Mouse (Mus musculus): ENCODE results near the gene Cpe. TPM values are rescaled to one million over a fixed set of nuclear protein-coding genes. Genes with fewer than 3 reads are reported as not detected.

The Cpe gene
- polyA plus RNA-seq, 1 experiment from 2014 or later, result 173 TPM

- no peak overlapping the region for H3K9ac ChIP-seq (ENCODE audit: low read depth, low read length)
- no peak overlapping the region for H3K4me3 ChIP-seq (ENCODE audit: low read depth, low read length)
- 48% methylated on average over 3 of the region's 3 CpGs for WGBS
- no peak overlapping the region for H3K27ac ChIP-seq (ENCODE audit: low read depth, low read length)
- H3K27me3 ChIP-seq (replicated peaks; ENCODE audit: control insufficient read depth, insufficient read depth, low read length), result no peaks in the 10 kb centered on the region
- no peaks in the 10 kb centered on the region for H3K36me3 ChIP-seq (ENCODE audit: control insufficient read depth, insufficient read depth)
- H3K4me2 ChIP-seq (replicated peaks; ENCODE audit: low read depth), result no peak overlapping the region
- no peak for ATAC-seq
- no peaks in the 10 kb centered on the region for H3K4me1 ChIP-seq (replicated peaks; ENCODE audit: control insufficient read depth, insufficient read depth, low read length)
- H3K9me3 ChIP-seq (ENCODE audit: control insufficient read depth), result no peaks in the 10 kb centered on the region
- TF ChIP-seq CTCF (IDR thresholded peaks at IDR 0.05; ENCODE audit: low read depth), result no peak
Observed at GRCm38 (mm10) chr8:64665563-64665962, 27.3 kb downstream of the Cpe start.

GRCm38 (mm10) chr8:64664811-64665210 lies 28.0 kb downstream of the Cpe start:
- H3K9ac ChIP-seq (ENCODE audit: low read depth, low read length), result no peak overlapping the region
- no peaks in the 10 kb centered on the region for H3K4me1 ChIP-seq (replicated peaks; ENCODE audit: control insufficient read depth, insufficient read depth, low read length)
- 55% methylated on average over 3 of the region's 3 CpGs for WGBS
- ATAC-seq, result no peak
- no peaks in the 10 kb centered on the region for H3K36me3 ChIP-seq (ENCODE audit: control insufficient read depth, insufficient read depth)
- no peak for TF ChIP-seq CTCF (IDR thresholded peaks at IDR 0.05; ENCODE audit: low read depth)
- no peaks in the 10 kb centered on the region for H3K27me3 ChIP-seq (replicated peaks; ENCODE audit: control insufficient read depth, insufficient read depth, low read length)
- H3K9me3 ChIP-seq (ENCODE audit: control insufficient read depth), result no peaks in the 10 kb centered on the region
- H3K4me2 ChIP-seq (replicated peaks; ENCODE audit: low read depth), result no peak overlapping the region
- no peak overlapping the region for H3K27ac ChIP-seq (ENCODE audit: low read depth, low read length)
- H3K4me3 ChIP-seq (ENCODE audit: low read depth, low read length), result no peak overlapping the region

- 35% methylated on average over 2 of the region's 2 CpGs for WGBS
- H3K4me3 ChIP-seq (ENCODE audit: low read depth, low read length), result no peak overlapping the region
Observed at GRCm38 (mm10) chr8:64664350-64664749, 28.5 kb downstream of the Cpe start.

GRCm38 (mm10) chr8:64659097-64659496 lies 33.8 kb downstream of the Cpe start:
- no peaks in the 10 kb centered on the region for H3K4me1 ChIP-seq (replicated peaks; ENCODE audit: control insufficient read depth, insufficient read depth, low read length)
- H3K9me3 ChIP-seq (ENCODE audit: control insufficient read depth), result no peaks in the 10 kb centered on the region
- 81% methylated on average over 5 of the region's 5 CpGs for WGBS
- no peak for TF ChIP-seq CTCF (IDR thresholded peaks at IDR 0.05; ENCODE audit: low read depth)
- H3K27me3 ChIP-seq (replicated peaks; ENCODE audit: control insufficient read depth, insufficient read depth, low read length), result no peaks in the 10 kb centered on the region
- H3K4me3 ChIP-seq (ENCODE audit: low read depth, low read length), result no peak overlapping the region
- ATAC-seq, result no peak
- H3K9ac ChIP-seq (ENCODE audit: low read depth, low read length), result no peak overlapping the region
- no peak overlapping the region for H3K4me2 ChIP-seq (replicated peaks; ENCODE audit: low read depth)
- H3K36me3 ChIP-seq (ENCODE audit: control insufficient read depth, insufficient read depth), result no peaks in the 10 kb centered on the region
- H3K27ac ChIP-seq (ENCODE audit: low read depth, low read length), result no peak overlapping the region

More at GRCm38 (mm10) chr8:64664350-64664749, 28.5 kb downstream of the Cpe start:
- Histone ChIP-seq H3K9ac (ENCODE audit: low read depth, low read length) (no peak overlapping the region), H3K27ac (ENCODE audit: low read depth, low read length) (no peak overlapping the region), H3K4me1 (replicated peaks; ENCODE audit: control insufficient read depth, insufficient read depth, low read length) (no peaks in the 10 kb centered on the region), H3K27me3 (replicated peaks; ENCODE audit: control insufficient read depth, insufficient read depth, low read length) (no peaks in the 10 kb centered on the region), H3K9me3 (ENCODE audit: control insufficient read depth) (no peaks in the 10 kb centered on the region), H3K36me3 (ENCODE audit: control insufficient read depth, insufficient read depth) (no peaks in the 10 kb centered on the region), H3K4me2 (replicated peaks; ENCODE audit: low read depth) (no peak overlapping the region)
- TF ChIP-seq CTCF (IDR thresholded peaks at IDR 0.05; ENCODE audit: low read depth), result no peak
- ATAC-seq, result no peak

GRCm38 (mm10) chr8:64657980-64658401 lies 34.9 kb downstream of the Cpe start:
- H3K27me3 ChIP-seq (replicated peaks; ENCODE audit: control insufficient read depth, insufficient read depth, low read length), result no peaks in the 10 kb centered on the region
- no peak overlapping the region for H3K9ac ChIP-seq (ENCODE audit: low read depth, low read length)
- no peaks in the 10 kb centered on the region for H3K36me3 ChIP-seq (ENCODE audit: control insufficient read depth, insufficient read depth)
- no peak overlapping the region for H3K27ac ChIP-seq (ENCODE audit: low read depth, low read length)
- no peak for TF ChIP-seq CTCF (IDR thresholded peaks at IDR 0.05; ENCODE audit: low read depth)
- H3K4me1 ChIP-seq (replicated peaks; ENCODE audit: control insufficient read depth, insufficient read depth, low read length), result no peaks in the 10 kb centered on the region
- ATAC-seq, result no peak
- no peak overlapping the region for H3K4me3 ChIP-seq (ENCODE audit: low read depth, low read length)
- no peak overlapping the region for H3K4me2 ChIP-seq (replicated peaks; ENCODE audit: low read depth)
- H3K9me3 ChIP-seq (ENCODE audit: control insufficient read depth), result no peaks in the 10 kb centered on the region
- WGBS, result 88% methylated on average over 4 of the region's 4 CpGs

- Histone ChIP-seq H3K27me3 (replicated peaks; ENCODE audit: control insufficient read depth, insufficient read depth, low read length) (no peaks in the 10 kb centered on the region), H3K4me1 (replicated peaks; ENCODE audit: control insufficient read depth, insufficient read depth, low read length) (no peaks in the 10 kb centered on the region), H3K9me3 (ENCODE audit: control insufficient read depth) (no peaks in the 10 kb centered on the region), H3K4me3 (ENCODE audit: low read depth, low read length) (no peak overlapping the region), H3K9ac (ENCODE audit: low read depth, low read length) (no peak overlapping the region), H3K27ac (ENCODE audit: low read depth, low read length) (no peak overlapping the region), H3K4me2 (replicated peaks; ENCODE audit: low read depth) (no peak overlapping the region), H3K36me3 (ENCODE audit: control insufficient read depth, insufficient read depth) (no peaks in the 10 kb centered on the region)
- no peak for ATAC-seq
- WGBS, result 64% methylated on average over 7 of the region's 7 CpGs
- TF ChIP-seq CTCF (IDR thresholded peaks at IDR 0.05; ENCODE audit: low read depth), result no peak
Observed at GRCm38 (mm10) chr8:64657517-64657916, 35.3 kb downstream of the Cpe start.

- no peak overlapping the region for H3K9ac ChIP-seq (ENCODE audit: low read depth, low read length)
- H3K9me3 ChIP-seq (ENCODE audit: control insufficient read depth), result no peaks in the 10 kb centered on the region
- H3K36me3 ChIP-seq (ENCODE audit: control insufficient read depth, insufficient read depth), result no peaks in the 10 kb centered on the region
- no peak overlapping the region for H3K4me2 ChIP-seq (replicated peaks; ENCODE audit: low read depth)
- H3K4me3 ChIP-seq (ENCODE audit: low read depth, low read length), result no peak overlapping the region
- H3K27me3 ChIP-seq (replicated peaks; ENCODE audit: control insufficient read depth, insufficient read depth, low read length), result no peaks in the 10 kb centered on the region
- no peak for ATAC-seq
- no peaks in the 10 kb centered on the region for H3K4me1 ChIP-seq (replicated peaks; ENCODE audit: control insufficient read depth, insufficient read depth, low read length)
- H3K27ac ChIP-seq (ENCODE audit: low read depth, low read length), result no peak overlapping the region
- WGBS, result 86% methylated on average over 6 of the region's 6 CpGs
- TF ChIP-seq CTCF (IDR thresholded peaks at IDR 0.05; ENCODE audit: low read depth), result no peak
Observed at GRCm38 (mm10) chr8:64655887-64656286, 37.0 kb downstream of the Cpe start.
